Mouse (Mus musculus) gastrocnemius, postnatal 14 days (tissue): ENCODE results near the gene 4921536K21Rik. TPM values are rescaled to one million over a fixed set of nuclear protein-coding genes. Genes with fewer than 3 reads are reported as not detected.

Source experiments
- DNase-seq: peaks from one replicate; pipeline ENCODE4 v3.0.0; 2021; ENCODE audit warnings: mixed read lengths
- intact Hi-C: fragments of 180-260 bp; cut with DNase I; formaldehyde crosslinking; loops from one replicate; pipeline ENCODE4 v1.15.1; 2025; ENCODE audit warnings: low total_unique reads
- long read RNA-seq, 2 experiments: library from polyadenylated mRNA; stranded (forward); transcript quantifications; one replicate each; pipeline ENCODE4 v2.0.0; 2021
- total RNA-seq, 2 experiments: library from RNA; stranded (reverse); gene quantifications; 2 replicates each; pipeline ENCODE4 v1.2.3; 2021

Gene 4921536K21Rik
- total RNA-seq = under 1 TPM; 0.10 to 0.11 TPM
- long read RNA-seq, experiment 1 = 0 reads
- long read RNA-seq, experiment 2 = 0 reads

DNA sequence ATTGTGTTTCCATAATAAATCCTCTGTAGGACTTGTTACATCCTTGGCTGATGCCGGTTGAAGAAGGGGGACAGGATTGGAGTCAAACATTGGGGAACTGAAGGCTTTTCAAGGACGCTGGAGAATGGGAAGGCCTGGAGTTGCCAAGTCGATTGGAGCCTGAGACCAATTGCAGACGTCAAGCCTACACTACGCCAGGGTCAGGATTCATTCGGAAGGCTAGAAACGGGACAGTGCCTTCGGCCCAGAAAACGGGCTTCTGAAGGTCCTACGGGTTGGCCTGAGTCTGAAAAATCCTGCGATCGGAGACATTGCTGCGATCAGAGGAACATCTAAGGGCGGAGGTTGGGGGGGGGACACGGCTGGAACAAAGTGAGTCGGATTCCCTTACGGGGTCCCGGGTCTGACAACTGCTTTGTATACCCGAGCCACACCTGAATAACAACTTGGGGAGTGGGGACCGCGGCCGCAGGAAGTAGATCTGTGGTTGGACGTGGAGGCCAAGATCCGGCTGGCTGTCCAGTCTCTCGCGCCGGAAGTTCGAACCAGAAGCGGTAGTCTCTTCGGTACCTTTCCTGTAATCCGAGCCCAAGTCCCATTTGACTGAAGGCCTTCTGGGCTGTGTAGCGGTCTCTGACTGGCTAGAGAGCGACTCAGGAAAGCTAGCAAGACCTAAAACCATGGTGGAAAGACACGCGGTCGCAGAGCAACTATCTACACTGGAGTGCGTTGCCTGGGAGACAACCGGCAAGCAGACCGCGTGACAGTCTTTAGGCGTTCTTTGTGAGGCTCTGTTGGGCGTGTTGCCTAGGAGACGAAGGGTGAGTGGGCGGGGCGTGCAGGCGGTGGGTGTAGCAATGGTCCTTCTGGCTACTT, at the start of gene 4921536K21Rik, which contains the start of gene Dusp18:
Gene 4921536K21Rik (minus strand): TSS at position 693 of the 876 bp plus-strand sequence.
Gene Dusp18 (plus strand): TSS at position 835 of the 876 bp plus-strand sequence.
- intact Hi-C loops = no loop called here
- peak; percentile 86 for DNase-seq

DNA sequence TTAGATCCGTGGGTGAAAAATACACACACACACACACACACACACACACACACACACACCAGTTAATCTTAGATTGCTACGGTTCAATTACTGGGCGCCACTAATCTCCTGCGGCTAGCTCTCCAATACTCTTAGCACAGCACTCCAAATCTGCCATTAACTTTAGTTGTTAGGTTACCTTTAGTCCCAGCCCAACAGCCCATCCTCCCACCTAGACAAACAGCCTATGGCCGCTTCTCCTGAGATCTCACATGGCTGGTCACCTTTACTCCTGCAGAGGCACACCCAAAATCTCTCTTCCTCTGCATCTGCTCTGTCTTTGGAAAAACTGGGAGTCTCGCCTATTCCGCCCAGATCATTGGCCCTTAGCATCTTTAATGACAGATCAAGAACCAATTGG, 46.5 kb upstream of the 4921536K21Rik start:
- intact Hi-C loops = no loop called here

DNA sequence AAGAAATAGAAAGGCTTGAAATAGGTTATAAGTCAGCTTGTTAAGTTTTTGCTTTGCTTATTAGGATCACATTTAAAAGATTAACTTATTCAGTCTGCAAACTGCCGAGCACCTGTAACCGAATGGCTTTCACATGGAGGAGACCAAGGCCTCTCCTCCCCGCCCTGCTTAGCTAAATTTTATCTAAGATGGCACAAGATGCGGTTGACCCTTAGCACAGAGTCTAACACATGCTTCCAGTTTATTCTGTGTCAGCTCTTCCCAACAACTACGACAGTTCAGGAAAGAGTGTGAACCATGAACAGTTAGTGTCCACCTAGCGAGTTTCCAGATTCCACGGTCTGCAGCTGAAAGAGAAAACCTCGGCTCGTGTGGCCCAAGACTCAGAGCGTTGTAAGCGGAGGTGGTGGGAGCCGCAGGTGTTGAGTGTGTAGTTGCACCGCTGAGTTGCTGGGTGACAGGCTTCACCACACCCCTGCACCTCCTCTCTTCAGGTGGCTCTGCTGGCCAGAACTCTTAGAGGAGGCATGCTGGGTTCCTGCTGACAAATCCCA, 42.5 kb upstream of the 4921536K21Rik start:
- intact Hi-C loops = no loop called here
- DNase-seq = no peak

More for the DNA sequence above, 46.5 kb upstream of the 4921536K21Rik start:
- DNase-seq = no peak

DNA sequence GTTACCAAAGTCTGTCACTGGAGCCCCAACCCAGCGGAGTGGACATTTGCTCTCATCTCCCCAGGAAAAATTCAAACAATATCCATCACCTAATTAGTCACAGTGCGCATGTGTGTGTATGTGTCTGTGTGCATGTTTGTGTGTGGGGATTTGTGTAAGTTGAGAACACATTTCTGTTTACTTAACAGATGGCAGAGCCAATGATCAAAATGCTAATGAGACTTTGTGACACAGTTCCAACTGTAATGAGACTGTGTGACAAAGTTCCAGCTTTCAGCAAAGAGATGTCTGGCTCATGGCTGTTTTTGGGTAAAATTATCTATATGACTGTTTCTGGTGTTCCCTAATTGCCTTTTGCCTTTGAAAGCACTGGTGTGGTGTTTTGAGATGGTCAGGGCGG, 41.4 kb upstream of the 4921536K21Rik start:
- no peak for DNase-seq
- intact Hi-C loops = no loop called here

DNA sequence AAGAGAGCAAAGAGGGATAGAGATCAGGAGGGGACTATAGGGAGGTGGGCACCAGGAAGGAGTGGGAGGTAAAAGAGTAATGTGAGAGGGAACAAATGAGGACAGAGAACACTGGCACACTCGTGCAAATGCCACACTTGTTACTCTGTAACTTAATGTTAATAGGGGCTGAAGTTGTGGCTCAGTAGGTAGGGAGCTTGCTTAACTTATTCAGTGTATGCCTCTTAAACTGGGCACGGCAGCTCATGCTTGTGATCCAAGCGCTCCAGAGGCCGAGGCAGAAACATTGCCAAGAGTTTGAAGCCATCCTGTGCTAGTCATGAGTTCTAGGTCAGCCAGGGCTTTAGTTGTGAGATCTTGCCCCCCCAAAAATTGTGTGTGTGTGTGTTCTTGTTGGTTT, 40.2 kb upstream of the 4921536K21Rik start:
- intact Hi-C loops = no loop called here
- no peak for DNase-seq

DNA sequence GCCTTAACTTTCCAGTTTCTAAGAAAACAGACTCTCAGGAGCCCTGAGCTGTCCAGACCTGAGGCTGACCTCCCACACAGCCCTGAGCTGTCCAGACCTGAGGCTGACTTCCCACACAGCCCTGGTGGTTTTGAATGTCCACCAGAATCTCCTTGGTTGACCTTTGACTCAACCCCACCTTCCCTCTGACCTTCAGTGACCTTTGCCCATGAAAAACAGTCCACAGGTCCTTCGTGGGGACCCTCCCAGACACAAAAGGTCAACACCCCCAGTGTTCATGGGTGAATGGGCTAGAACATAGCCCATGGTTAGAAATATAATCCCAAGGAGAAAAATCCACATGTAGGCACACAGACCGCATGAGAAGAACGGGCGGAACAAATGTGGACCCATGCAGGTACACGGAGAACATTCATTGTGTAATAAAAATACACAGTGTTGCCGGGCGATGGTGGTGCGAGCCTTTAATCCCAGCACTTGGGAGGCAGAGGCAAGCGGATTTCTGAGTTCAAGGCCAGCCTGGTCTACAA, 38.9 kb upstream of the 4921536K21Rik start:
- no peak for DNase-seq
- intact Hi-C loops = no loop called here

DNA sequence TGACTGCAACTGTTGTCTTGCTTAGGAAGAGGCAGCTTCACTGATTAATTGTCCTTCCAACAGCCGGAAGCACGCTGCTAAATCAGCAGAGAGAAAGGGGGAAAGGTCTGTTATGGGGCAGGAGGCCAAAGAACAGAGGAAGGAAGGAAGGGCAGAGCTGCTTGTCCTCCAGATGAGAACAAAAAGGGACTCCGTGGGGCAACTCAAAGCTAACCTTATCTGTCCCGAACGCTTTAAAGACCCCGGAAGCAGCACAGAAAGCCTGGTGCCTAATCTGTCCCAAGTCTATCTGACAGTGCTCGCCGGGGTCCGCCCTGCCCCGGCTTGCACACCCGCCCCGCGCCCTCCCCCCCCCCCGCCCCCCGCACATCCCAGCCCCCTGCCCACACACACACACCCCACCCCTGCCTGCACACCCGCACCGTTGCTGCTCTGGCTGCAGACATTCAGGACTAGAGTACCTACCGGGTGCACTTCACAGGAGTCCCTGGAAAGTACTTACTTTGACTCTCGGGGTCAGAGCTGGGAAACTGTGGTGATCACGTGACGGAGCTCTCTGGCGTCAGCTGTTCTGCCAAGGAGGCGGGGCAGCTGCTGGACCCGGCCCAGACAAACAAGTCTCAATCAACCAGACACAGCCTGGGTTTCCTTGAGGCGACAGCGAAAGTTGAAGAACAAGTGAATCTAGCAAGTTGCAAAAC, 36.8 kb upstream of the 4921536K21Rik start, which contains the start of gene Tcn2:
Gene Tcn2 (minus strand): TSS at position 649 of the 701 bp plus-strand sequence.
- DNase-seq = peak; percentile 88
- intact Hi-C loops = no loop called here

DNA sequence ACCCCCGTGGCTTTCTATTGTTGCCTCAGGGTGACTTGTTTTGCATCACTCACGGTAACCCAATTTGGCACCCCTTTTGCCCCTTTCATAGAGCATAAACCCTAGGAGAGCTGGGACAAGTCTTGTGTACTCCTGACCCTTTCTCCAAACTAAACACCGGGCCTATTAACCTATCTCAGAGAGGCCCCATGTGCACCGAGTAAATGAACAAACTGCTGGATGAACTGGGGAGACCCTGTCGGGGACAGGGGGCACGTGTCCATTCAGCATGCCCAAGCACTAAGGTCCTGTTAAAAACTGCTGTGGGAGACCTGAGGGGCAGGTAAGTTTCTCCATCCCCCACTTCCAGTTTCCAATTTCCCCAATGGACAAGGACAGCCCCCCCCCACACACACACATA, 36.0 kb upstream of the 4921536K21Rik start:
- intact Hi-C loops = no loop called here
- DNase-seq = no peak

DNA sequence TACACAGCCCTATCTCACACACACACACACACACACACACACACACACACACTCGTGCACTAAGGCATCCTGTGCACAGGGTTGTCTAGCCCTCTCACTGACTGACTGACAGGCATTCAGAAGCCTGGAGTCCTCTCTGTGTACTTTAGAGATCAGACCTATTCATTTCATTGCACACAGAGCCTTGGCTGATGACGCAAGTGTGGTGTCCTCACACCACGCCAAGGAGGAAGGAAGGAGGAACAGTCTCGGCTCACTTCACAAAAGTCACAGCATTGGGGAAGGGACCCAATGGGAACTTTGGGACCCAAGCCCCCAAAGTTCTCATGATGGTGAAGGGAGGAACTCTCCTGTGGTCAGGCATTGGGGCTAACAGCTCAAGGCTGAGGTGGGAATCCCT, 35.1 kb upstream of the 4921536K21Rik start:
- no peak for DNase-seq
- intact Hi-C loops = no loop called here

DNA sequence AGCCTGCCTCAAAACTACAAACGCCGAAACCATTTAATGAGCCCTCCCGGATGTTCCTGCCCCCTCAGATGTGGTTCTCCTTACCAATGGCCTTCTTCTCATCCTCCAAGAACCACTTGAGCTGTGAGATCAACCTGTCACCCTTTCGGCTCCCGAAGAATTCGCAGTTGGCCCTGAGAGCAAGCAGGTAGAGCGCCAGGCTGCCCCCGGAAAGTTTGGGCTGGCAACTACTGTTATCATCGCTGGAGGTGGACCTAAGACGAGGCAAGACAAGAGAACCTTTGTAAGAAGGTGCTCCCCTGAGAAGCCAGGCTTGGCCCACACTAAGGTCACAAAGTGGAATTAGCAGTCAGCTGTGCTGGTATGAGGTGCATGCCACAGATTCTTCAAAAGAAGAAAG, 31.0 kb upstream of the 4921536K21Rik start:
- intact Hi-C loops = no loop called here
- no peak for DNase-seq

DNA sequence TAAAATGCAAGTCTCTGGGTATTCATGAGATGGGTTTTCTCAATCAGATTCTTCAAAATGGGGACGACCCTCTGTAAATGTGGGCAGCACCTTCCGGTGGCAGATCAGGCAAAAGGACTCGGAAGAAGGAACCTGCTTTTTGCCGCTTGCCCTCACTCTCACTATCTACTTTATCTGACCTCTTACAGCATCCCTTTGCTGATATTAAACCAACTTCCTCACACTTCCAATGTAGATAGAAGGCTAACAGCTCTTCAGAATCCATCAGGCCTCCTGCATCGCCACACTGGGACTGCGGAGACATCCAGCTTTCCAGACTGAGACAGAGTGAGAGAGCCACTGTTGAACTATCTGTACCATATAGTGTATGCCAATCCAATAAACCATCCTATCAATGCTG, 27.8 kb upstream of the 4921536K21Rik start:
- intact Hi-C loops = no loop called here
- DNase-seq = no peak

DNA sequence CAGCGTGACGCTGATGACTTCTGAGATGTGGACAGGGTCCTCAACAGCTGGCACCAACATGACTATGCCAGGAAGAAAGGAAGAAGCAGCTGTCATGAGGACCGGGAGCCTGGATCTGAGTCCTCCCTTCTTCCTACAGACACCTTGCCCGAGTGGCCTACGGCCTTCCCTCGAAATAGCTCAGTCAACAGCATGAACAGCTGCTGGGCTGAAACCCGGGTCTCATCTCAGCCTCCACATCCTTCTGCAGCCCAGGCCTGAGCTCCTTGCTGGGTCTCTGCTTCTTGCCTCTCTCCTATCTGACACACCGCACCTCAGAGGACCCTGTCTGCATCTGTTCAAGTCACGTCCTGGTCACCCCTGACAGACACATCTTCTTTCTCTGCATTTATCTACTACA, 27.2 kb upstream of the 4921536K21Rik start:
- intact Hi-C loops = no loop called here
- DNase-seq = no peak

DNA sequence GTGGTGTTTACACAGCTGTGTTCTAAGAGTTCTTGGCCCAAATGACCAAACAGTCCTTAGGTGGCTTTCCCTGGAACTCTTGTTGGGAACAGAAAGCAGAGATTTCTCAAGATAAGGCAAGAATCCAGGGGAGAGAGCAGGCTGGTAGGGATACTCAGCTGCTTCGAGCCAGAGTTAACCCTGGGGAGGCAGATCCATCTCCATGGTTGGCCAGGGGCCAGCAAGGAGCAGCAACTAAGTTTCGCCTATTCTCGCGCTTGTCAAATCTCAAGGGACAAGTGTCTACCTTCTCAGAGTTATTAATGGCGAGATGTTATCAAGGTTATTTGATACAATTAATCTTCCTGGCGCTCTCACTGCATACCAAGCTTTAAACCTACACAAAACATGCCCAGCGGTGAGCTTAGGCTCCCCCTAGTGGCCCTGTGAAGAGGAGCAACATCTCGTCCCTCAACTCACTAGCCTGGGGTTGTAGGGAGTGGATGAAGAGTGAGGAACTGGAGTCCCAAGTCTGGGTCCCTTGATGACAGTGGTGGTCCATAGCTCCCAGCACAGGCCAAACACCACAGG, 26.5 kb upstream of the 4921536K21Rik start:
- intact Hi-C loops = no loop called here
- DNase-seq = no peak

DNA sequence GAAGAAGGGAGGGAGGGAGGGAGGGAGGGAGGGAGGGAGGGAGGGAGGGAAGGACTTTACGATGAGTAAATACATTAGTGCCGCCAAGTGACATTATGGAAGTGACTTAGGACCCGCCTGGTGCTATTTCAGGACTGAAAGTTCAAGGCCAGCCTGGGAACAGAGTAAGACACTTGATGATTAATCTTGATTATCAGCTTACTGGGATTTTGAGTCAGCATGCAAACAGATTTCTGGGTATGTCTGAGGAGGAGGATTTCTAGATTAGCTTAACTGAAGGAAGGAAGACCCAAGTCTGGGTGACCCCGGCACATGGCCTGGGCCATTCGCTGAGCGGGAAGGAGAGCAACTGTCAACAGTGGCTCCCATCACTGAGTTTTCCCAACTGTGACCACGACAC, 25.6 kb upstream of the 4921536K21Rik start:
- intact Hi-C loops = no loop called here
- no peak for DNase-seq

DNA sequence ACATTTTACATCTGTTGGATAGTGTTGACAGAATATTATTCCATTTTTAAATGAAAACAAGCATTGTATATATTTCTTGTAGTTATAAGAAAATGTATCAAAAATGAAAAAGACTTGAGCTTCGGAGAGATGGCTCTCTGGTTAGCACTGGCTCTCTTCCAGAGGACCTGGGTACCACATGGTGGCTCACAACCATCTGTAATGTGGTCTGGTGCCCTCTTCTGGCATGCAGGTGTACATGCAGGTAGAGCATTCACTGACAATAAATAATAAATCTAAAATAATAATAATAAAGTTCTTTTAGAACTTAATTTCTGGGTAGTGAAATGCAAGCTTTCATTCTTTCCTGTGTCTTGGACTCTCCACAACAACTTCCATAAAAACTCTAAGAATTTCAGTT, 23.8 kb upstream of the 4921536K21Rik start:
- DNase-seq = no peak
- intact Hi-C loops = no loop called here

DNA sequence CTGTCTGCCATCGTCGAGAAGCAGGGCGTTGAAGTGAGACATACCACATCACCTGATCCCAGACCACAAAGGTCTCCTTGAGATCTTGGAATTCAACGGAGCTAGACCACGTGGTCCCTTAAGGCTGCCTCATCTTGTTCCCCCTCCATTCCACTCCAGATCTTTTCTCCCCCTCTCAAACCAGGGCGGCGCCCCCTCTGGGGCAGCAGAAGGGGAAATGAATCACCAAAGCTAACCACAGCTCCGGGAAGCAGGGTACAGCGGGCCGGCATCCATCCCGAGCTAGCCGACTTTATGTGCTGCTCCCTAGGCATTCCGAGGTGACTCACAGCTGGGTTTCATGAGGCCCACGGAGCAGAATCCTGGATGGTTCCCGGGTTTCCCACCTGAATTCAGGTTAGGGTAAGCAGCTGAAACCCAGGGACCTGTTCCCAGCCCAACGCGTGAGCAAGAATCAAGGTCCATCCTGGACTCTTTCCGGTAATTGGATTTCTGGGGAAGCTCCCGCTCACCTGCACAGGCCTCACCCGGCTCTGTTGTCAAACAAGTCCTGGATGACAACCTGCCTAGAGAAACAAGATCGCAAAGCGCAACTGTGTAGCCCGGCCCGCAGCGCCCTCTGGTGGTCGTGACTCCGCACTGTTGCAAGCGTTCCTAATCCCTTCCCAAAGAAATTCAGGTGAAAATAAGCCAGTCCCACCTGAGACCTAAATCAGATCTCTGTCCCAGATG, 19.4 kb upstream of the 4921536K21Rik start, which contains the start of gene Slc35e4:
Gene Slc35e4 (minus strand): TSS at position 556 of the 732 bp plus-strand sequence.
- peak; percentile 81 for DNase-seq
- intact Hi-C loops = no loop called here

DNA sequence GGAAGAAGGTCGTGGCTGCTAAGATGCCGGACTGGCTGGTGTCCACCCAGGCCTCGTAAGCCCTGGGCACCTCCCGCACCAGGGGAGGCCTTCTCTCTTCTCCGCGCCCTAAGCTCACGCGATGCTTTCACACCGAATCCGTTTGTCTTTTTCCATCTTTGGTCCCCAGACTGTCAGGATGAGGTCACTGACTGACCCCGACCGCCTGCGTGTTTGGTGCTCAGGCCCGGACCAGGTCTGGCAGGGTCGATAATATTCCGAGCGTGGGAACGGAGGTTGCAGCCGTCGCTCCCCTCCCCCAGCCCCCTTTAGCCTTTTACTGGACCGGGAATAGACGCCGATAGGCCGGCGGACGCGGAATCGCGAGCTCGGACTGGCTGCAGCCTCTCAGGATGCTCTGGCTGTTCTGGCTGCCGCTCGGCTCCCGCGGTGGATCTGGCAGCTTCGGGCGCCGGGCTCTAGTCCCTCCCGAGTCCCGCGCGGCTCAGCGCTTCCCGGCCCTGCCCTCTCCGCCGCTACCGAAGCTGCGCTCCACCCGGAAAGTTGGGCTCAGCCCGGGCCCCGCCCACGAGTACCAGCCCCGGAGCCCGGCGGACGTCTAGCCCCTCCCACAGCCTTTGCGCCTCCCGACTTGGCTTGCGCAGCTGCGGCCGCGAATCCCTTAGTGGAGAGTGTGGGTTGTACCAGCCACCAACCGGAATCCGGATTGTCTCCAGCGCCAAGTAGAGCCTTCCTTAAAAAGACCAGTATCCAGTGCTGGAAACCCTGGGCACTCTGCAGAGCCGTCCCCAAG, 18.6 kb upstream of the 4921536K21Rik start:
- intact Hi-C loops = no loop called here
- DNase-seq = peak; percentile 94

DNA sequence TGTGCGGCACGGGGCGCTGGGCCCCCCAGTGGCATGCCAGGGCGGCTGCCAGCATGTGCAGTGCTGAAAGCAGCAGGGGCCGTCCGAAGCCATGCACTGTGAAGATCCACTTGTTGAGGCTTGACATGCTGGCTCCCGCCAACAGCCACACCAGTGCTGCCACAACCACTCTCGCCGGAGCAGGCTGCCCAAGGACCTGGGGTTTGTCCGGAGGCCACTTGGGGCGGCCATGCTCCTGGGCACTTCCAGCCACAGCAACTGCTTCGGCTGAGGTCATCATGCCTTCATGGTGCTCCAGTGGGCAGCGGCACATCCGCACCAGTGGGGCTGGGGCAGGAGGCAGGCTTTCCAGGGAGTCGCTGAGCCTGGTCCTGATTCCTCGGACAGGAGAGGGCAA, 18.0 kb upstream of the 4921536K21Rik start:
- DNase-seq = peak; percentile 38
- intact Hi-C loops = no loop called here
